Mouse (Mus musculus) adrenal gland, postnatal 14 days (tissue): Measurements from ENCODE around the gene Hist1h4n. TPM values are rescaled to one million over a fixed set of nuclear protein-coding genes. Genes with fewer than 3 reads are reported as not detected.
"Not testable (repeated sequence)": the region's sequence is repeated elsewhere in the genome, so short reads cannot be mapped to it uniquely, and the experiment has no call there.

Source experiments
- DNase-seq: peaks from one replicate; pipeline ENCODE4 v3.0.0; 2021; ENCODE audit warnings: mixed read lengths
- microRNA-seq, 2 experiments: library from miRNA; unstranded; fragments of <30 nt; microRNA quantifications; one replicate each; pipeline ENCODE4 v1.2.0; 2021
- total RNA-seq: library from RNA; stranded (reverse); gene quantifications from 2 replicates; pipeline ENCODE4 v1.2.3, GENCODE M21; 2021

Hist1h4n gene
- total RNA-seq, 1 experiment from 2014 or later, result 37.8 TPM

GRCm38 (mm10) chr13:21795584-21795983, 36.4 kb downstream of the Hist1h4n start:
- no peak for DNase-seq

DNA sequence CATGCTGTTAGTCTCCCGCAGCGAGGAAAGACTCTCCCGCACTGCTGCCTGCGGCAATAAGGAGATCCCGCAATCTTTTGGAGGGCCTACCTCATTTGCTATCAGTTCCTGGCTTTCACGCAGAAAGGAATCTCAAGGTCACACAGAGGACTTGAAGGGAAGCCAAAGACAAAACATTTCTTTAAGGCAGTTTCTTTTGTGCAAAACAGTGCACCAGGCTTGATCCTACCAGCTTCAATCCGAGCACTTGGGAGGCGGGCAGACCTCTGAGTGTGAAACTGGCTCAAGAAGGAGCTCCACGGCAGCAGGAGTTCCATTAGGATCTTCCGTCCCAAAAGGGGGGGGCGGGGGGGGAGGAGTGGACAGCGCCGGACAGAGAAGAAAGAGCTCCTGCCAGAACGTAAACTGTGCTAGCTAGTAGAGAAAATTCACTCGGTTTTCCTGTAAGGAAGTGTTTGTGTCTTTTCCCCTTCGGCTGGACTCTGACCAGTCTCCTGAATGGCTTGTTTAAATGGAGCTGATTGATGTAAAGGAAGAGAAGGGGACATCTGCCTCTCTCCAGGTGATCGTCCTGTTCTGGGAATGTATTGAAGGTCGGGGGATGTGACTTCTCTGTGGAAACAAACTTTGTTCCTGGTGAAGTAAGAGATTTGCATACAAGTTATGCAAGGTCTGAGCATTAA, 41.3 kb downstream of the Hist1h4n start:
- DNase-seq, result peak; percentile 12

- DNase-seq, result no peak
Measured at GRCm38 (mm10) chr13:21789925-21790324, 42.1 kb downstream of the Hist1h4n start.

GRCm38 (mm10) chr13:21787760-21788593, 44.0 kb downstream of the Hist1h4n start:
- no peak for DNase-seq

GRCm38 (mm10) chr13:21786899-21787629, 44.9 kb downstream of the Hist1h4n start, which contains the start of the genes Hist1h2an and Hist1h2bp:
TSS of gene Hist1h2an (minus strand) at chr13:21787218.
TSS of gene Hist1h2bp (plus strand) at chr13:21787461.
- peak; percentile 90 for DNase-seq

GRCm38 (mm10) chr13:21786189-21786898, 45.7 kb downstream of the Hist1h4n start:
- no peak for DNase-seq

- DNase-seq, result no peak
Measured at GRCm38 (mm10) chr13:21784311-21784710, 47.7 kb downstream of the Hist1h4n start.

DNA sequence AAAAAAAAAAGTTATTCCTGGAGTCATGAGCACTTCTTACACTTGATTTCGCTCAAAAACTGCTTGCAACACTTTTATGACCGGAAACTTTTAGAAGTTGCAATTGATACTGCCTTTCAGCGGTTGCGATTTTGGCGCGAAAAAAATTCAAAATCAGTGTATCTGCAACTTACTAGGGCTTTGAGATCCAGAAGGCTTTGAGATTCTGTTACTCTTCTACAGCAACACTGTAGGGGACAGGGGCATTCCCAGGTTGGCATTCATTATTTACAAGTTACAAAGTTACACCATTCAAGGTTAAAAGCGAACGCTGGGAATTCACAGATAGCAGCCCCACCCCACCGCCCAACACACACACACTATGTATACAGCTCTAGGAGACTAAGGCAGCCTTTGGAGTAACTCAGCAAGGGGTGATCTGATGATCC, 48.2 kb downstream of the Hist1h4n start:
- peak; percentile 48 for DNase-seq

DNA sequence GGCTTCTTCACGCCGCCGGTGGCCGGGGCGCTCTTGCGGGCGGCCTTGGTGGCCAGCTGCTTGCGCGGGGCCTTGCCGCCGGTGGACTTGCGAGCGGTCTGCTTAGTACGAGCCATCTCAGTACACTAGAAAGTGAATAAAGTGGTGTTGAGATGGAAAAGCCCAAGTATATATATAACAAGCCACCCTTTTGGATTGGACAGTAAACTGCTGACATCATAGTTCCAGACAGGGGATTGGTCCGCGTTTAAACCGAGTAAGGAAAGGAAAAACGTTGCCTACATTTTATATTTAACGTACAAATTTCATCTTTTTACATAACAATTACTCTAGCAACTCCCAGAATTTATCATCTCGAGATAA, 48.8 kb downstream of the Hist1h4n start, which contains the start of gene Hist1h3i:
Gene Hist1h3i (minus strand): TSS at position 116 of the 363 bp plus-strand sequence.
- peak; percentile 66 for DNase-seq

- not testable (repeated sequence) for DNase-seq
Measured at GRCm38 (mm10) chr13:21782361-21783254, 49.4 kb downstream of the Hist1h4n start.

Small RNA genes lying within 50 kb of the gene (microRNA-seq; reads per million reads assigned to microRNA genes)
- 0 reads per million in 2 experiments for gene Gm19658
- gene Gm44346, result 0 reads per million in 2 experiments
- 0 reads per million in 2 experiments for gene Gm44466

Other genes starting within 250 kb of the Hist1h4n start
- gene Olfr1362, start 218.2 kb downstream of the Hist1h4n start, total RNA-seq, result not detected in 2 replicates
- not detected in 2 replicates for gene Olfr11, start 189.7 kb downstream of the Hist1h4n start, total RNA-seq
- gene Olfr1361, start 168.8 kb downstream of the Hist1h4n start, total RNA-seq, result not detected in 2 replicates
- gene Olfr1360, start 154.8 kb downstream of the Hist1h4n start, total RNA-seq, result not detected in 2 replicates
- not detected in 2 replicates for gene Olfr1359, start 134.1 kb downstream of the Hist1h4n start, total RNA-seq
- gene Hist1h2bl, start 116.1 kb downstream of the Hist1h4n start, total RNA-seq, result 191 and 254 TPM in 2 replicates
- gene Hist1h2ai, start 115.8 kb downstream of the Hist1h4n start, total RNA-seq, result 129 and 184 TPM in 2 replicates
- 287 and 324 TPM in 2 replicates for gene Hist1h3h, start 114.5 kb downstream of the Hist1h4n start, total RNA-seq
- gene Hist1h2bm, start 110.2 kb downstream of the Hist1h4n start, total RNA-seq, result 57.9 and 74.0 TPM in 2 replicates
- 35.2 and 49.4 TPM in 2 replicates for gene Hist1h4j, start 97.1 kb downstream of the Hist1h4n start, total RNA-seq
- gene Hist1h4k, start 81.7 kb downstream of the Hist1h4n start, total RNA-seq, result 468 and 533 TPM in 2 replicates
- 72.0 and 91.7 TPM in 2 replicates for gene Hist1h2ak, start 78.4 kb downstream of the Hist1h4n start, total RNA-seq
- 127 and 142 TPM in 2 replicates for gene Hist1h2bn, start 78.1 kb downstream of the Hist1h4n start, total RNA-seq
- gene Hist1h1b, start 51.6 kb downstream of the Hist1h4n start, total RNA-seq, result 129 and 152 TPM in 2 replicates
- 215 and 253 TPM in 2 replicates for gene Hist1h3i, start 48.8 kb downstream of the Hist1h4n start, total RNA-seq
- gene Hist1h2an, start 45.0 kb downstream of the Hist1h4n start, total RNA-seq, result 38.5 and 43.6 TPM in 2 replicates
- gene Hist1h2bp, start 44.7 kb downstream of the Hist1h4n start, total RNA-seq, result 68.9 and 94.7 TPM in 2 replicates
- 128 and 131 TPM in 2 replicates for gene Hist1h2bq, start 22.0 kb downstream of the Hist1h4n start, total RNA-seq
- gene Hist1h2ao, start 21.7 kb downstream of the Hist1h4n start, total RNA-seq, result not detected in 2 replicates
- 417 and 512 TPM in 2 replicates for gene Hist1h4m, start 20.4 kb downstream of the Hist1h4n start, total RNA-seq
- 319 and 352 TPM in 2 replicates for gene Hist1h2ap, start 1.3 kb upstream of the Hist1h4n start, total RNA-seq
- 132 and 133 TPM in 2 replicates for gene Hist1h2br, start 1.5 kb upstream of the Hist1h4n start, total RNA-seq
- gene Zfp184, start 112.9 kb upstream of the Hist1h4n start, total RNA-seq, result 1.3 and 1.7 TPM in 2 replicates
- not detected in 2 replicates for gene Pom121l2, start 149.0 kb upstream of the Hist1h4n start, total RNA-seq
- gene Prss16, start 177.5 kb upstream of the Hist1h4n start, total RNA-seq, result 0.74 TPM in 1 of 2 replicates, not detected in the other
- 203 and 342 TPM in 2 replicates for gene Hist1h2ah, start 203.4 kb upstream of the Hist1h4n start, total RNA-seq
- 207 and 301 TPM in 2 replicates for gene Hist1h2bk, start 203.7 kb upstream of the Hist1h4n start, total RNA-seq
- gene Hist1h4i, start 209.2 kb upstream of the Hist1h4n start, total RNA-seq, result 104 and 144 TPM in 2 replicates
- gene Hist1h2ag, start 210.7 kb upstream of the Hist1h4n start, total RNA-seq, result 114 and 174 TPM in 2 replicates
- gene Hist1h2bj, start 211.0 kb upstream of the Hist1h4n start, total RNA-seq, result 118 and 165 TPM in 2 replicates